Mouse (Mus musculus) lung, adult 18-20 months (tissue): Measurements from ENCODE around the gene BC100530.
"Not testable (repeated sequence)": the region's sequence is repeated elsewhere in the genome, so short reads cannot be mapped to it uniquely, and the experiment has no call there.

Experiments used
- DNase-seq, 2 experiments: peaks; one replicate each; pipeline ENCODE4 v3.0.0; 2022; ENCODE audit warnings: mixed read lengths in 2 of 2

BC100530 gene

GRCm38 (mm10) chr16:36367648-36368047, at the start of gene BC100530:
Gene BC100530, minus strand, starts transcription at chr16:36367748.
- DNase-seq = not testable (repeated sequence)

GRCm38 (mm10) chr16:36408357-36408756, 40.8 kb upstream of the BC100530 start, which contains the start of gene Stfa2:
Gene Stfa2, minus strand, starts transcription at chr16:36408457.
- DNase-seq = no peak

GRCm38 (mm10) chr16:36389060-36389459, 21.5 kb upstream of the BC100530 start:
- no peak for DNase-seq

GRCm38 (mm10) chr16:36337171-36337570, 30.4 kb downstream of the BC100530 start:
- no peak for DNase-seq

- no peak for DNase-seq
Observed at GRCm38 (mm10) chr16:36334232-36334631, 33.3 kb downstream of the BC100530 start, which contains the start of gene BC117090. Gene BC117090, minus strand, starts transcription at chr16:36334332.

- no peak for DNase-seq
Observed at GRCm38 (mm10) chr16:36319286-36319685, 48.3 kb downstream of the BC100530 start.

GRCm38 (mm10) chr16:36316111-36316510, 51.4 kb downstream of the BC100530 start:
- not testable (repeated sequence) for DNase-seq
